Mouse (Mus musculus) myocyte (in vitro differentiated cells): Measurements from ENCODE around the gene Sept11.

Experiments
- E2F4 ChIP-seq: IDR thresholded peaks from one replicate; pipeline ENCODE4 v1.6.1; 2011; ENCODE audit warnings: mild to moderate bottlenecking, control low read depth, moderate library complexity; ENCODE audit not compliant: insufficient read depth
- MAX ChIP-seq: IDR thresholded peaks from one replicate; pipeline ENCODE4 v1.6.1; 2011; ENCODE audit warnings: low read depth, mild to moderate bottlenecking, control low read depth
- MYOD1 ChIP-seq, 3 experiments: IDR thresholded peaks; one replicate each; pipeline ENCODE4 v1.6.1; 2011; ENCODE audit warnings: control low read depth in 2 of 3, low read depth in 2 of 3, mild to moderate bottlenecking in 2 of 3, moderate library complexity in 1 of 3; ENCODE audit not compliant: insufficient read length in 2 of 3, control insufficient read depth in 1 of 3
- MYOG ChIP-seq, 3 experiments: IDR thresholded peaks; one replicate each; pipeline ENCODE4 v1.6.1; 2011; ENCODE audit warnings: control low read depth in 2 of 3, low read depth in 2 of 3, mild to moderate bottlenecking in 2 of 3; ENCODE audit not compliant: insufficient read length in 2 of 3, control insufficient read depth in 1 of 3, insufficient read depth in 1 of 3
- POLR2A ChIP-seq: IDR thresholded peaks from one replicate; pipeline ENCODE4 v1.6.1; 2011; ENCODE audit warnings: low read depth, mild to moderate bottlenecking, control low read depth, moderate library complexity; ENCODE audit not compliant: insufficient read length
- POLR2AphosphoS2 ChIP-seq: IDR thresholded peaks from one replicate; pipeline ENCODE4 v1.6.1; 2011; ENCODE audit warnings: low read depth, control low read depth; ENCODE audit not compliant: insufficient read length
- SRF ChIP-seq: IDR thresholded peaks from one replicate; pipeline ENCODE4 v1.6.1; 2011; ENCODE audit warnings: low read depth; ENCODE audit not compliant: control insufficient read depth, insufficient read length
- TCF12 ChIP-seq: IDR thresholded peaks from one replicate; pipeline ENCODE4 v1.6.1; 2011; ENCODE audit warnings: mild to moderate bottlenecking, control low read depth; ENCODE audit not compliant: poor library complexity, insufficient read depth, severe bottlenecking
- TCF3 ChIP-seq: IDR thresholded peaks from one replicate; pipeline ENCODE4 v1.6.1; 2011; ENCODE audit warnings: low read depth, control low read depth; ENCODE audit not compliant: insufficient read length
- USF1 ChIP-seq: IDR thresholded peaks from one replicate; pipeline ENCODE4 v1.6.1; 2011; ENCODE audit warnings: low read depth, mild to moderate bottlenecking, control low read depth, moderate library complexity

DNA sequence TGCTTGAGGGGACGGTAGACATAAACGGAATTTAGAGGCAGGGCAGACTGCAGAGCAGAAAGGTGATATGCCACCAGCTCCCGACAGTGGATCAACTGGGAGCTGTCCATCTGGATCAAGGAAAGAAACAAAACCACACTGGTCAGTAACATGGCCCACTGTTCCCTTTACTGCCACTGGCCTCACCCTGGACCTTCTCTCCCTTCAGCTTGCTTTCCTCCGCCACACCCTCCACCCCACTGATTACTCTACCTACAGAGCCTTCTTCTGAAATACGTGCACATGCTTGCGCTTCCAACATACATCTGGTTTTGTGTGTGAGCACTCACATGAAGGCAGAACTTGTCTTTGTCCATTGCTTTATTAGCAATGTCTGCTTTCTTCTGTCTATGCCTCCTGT is 90.1 kb downstream of the Sept11 start:
- TF ChIP-seq POLR2AphosphoS2 (peak; percentile 65), POLR2A (no peak), TCF3 (no peak), USF1 (no peak), TCF12 (no peak), MYOD1 (IDR thresholded peaks at IDR 0.05; ENCODE audit: control insufficient read depth in 1 of 3, insufficient read length in 2 of 3, low read depth in 2 of 3) (no peak), E2F4 (no peak), MAX (no peak), SRF (no peak), MYOG (IDR thresholded peaks at IDR 0.05; ENCODE audit: control insufficient read depth in 1 of 3, insufficient read depth in 1 of 3, insufficient read length in 2 of 3, low read depth in 2 of 3) (no peak)
